Mouse (Mus musculus): Measurements from ENCODE around the gene Rrp36. TPM values are rescaled to one million over a fixed set of nuclear protein-coding genes. Genes with fewer than 3 reads are reported as not detected.

Rrp36 gene
- polyA plus RNA-seq (2017; shearing (Covaris generic)), result 31.0 TPM

GRCm38 (mm10) chr17:46673850-46674529, at the start of gene Rrp36:
TSS of gene Rrp36 (minus strand) at chr17:46674352.

GRCm38 (mm10) chr17:46710959-46711597, 36.9 kb upstream of the Rrp36 start, which contains the start of gene Pex6:
TSS of gene Pex6 (plus strand) at chr17:46711463.

GRCm38 (mm10) chr17:46704887-46705835, 31.0 kb upstream of the Rrp36 start, which contains the start of gene Ppp2r5d:
TSS of gene Ppp2r5d (minus strand) at chr17:46705111.

GRCm38 (mm10) chr17:46680760-46681373, 6.7 kb upstream of the Rrp36 start, which contains the start of gene Klhdc3:
TSS of gene Klhdc3 (minus strand) at chr17:46680914.

GRCm38 (mm10) chr17:46678416-46678815, 4.3 kb upstream of the Rrp36 start, which contains the start of gene Mea1:
TSS of gene Mea1 (plus strand) at chr17:46678793.

GRCm38 (mm10) chr17:46650232-46651031, 23.7 kb downstream of the Rrp36 start, which contains the start of gene Cul7:
TSS of gene Cul7 (plus strand) at chr17:46650337.

GRCm38 (mm10) chr17:46645561-46646321, 28.4 kb downstream of the Rrp36 start, which contains the start of the genes Klc4 and Mrpl2:
TSS of gene Klc4 (minus strand) at chr17:46646022.
TSS of gene Mrpl2 (plus strand) at chr17:46646229.

GRCm38 (mm10) chr17:46628791-46629684, 45.1 kb downstream of the Rrp36 start, which contains the start of gene Ptk7:
TSS of gene Ptk7 (minus strand) at chr17:46629504.

Other genes with a start within 250 kb of the Rrp36 start
- not detected for gene Crip3, start 245.4 kb downstream of the Rrp36 start, polyA plus RNA-seq (2017; shearing (Covaris generic))
- not detected for gene Slc22a7, start 235.9 kb downstream of the Rrp36 start, polyA plus RNA-seq (2017; shearing (Covaris generic))
- gene Ttbk1, start 186.7 kb downstream of the Rrp36 start, polyA plus RNA-seq (2017; shearing (Covaris generic)), result 0.40 TPM
- not detected for gene Dnph1, start 177.6 kb downstream of the Rrp36 start, polyA plus RNA-seq (2017; shearing (Covaris generic))
- 6.6 TPM for gene Cul9, start 128.0 kb downstream of the Rrp36 start, polyA plus RNA-seq (2017; shearing (Covaris generic))
- 33.2 TPM for gene Srf, start 118.2 kb downstream of the Rrp36 start, polyA plus RNA-seq (2017; shearing (Covaris generic))
- not detected for gene Ptk7, start 44.8 kb downstream of the Rrp36 start, polyA plus RNA-seq (2017; shearing (Covaris generic))
- 15.9 TPM for gene Klc4, start 28.3 kb downstream of the Rrp36 start, polyA plus RNA-seq (2017; shearing (Covaris generic))
- gene Mrpl2, start 28.1 kb downstream of the Rrp36 start, polyA plus RNA-seq (2017; shearing (Covaris generic)), result 31.6 TPM
- gene Cul7, start 24.0 kb downstream of the Rrp36 start, polyA plus RNA-seq (2017; shearing (Covaris generic)), result 2.1 TPM
- gene Mea1, start 4.4 kb upstream of the Rrp36 start, polyA plus RNA-seq (2017; shearing (Covaris generic)), result 74.9 TPM
- 80.9 TPM for gene Klhdc3, start 6.6 kb upstream of the Rrp36 start, polyA plus RNA-seq (2017; shearing (Covaris generic))
- gene Ppp2r5d, start 30.8 kb upstream of the Rrp36 start, polyA plus RNA-seq (2017; shearing (Covaris generic)), result 49.1 TPM
- gene Pex6, start 37.1 kb upstream of the Rrp36 start, polyA plus RNA-seq (2017; shearing (Covaris generic)), result 27.7 TPM
- gene Gnmt, start 54.8 kb upstream of the Rrp36 start, polyA plus RNA-seq (2017; shearing (Covaris generic)), result not detected
- gene Cnpy3, start 77.9 kb upstream of the Rrp36 start, polyA plus RNA-seq (2017; shearing (Covaris generic)), result 48.9 TPM
- gene Ptcra, start 89.4 kb upstream of the Rrp36 start, polyA plus RNA-seq (2017; shearing (Covaris generic)), result not detected
- 19.9 TPM for gene 2310039H08Rik, start 98.3 kb upstream of the Rrp36 start, polyA plus RNA-seq (2017; shearing (Covaris generic))
- 68.0 TPM for gene Rpl7l1, start 108.3 kb upstream of the Rrp36 start, polyA plus RNA-seq (2017; shearing (Covaris generic))
- 23.4 TPM for gene Bicral, start 184.1 kb upstream of the Rrp36 start, polyA plus RNA-seq (2017; shearing (Covaris generic))
- 21.7 TPM for gene Tbcc, start 216.3 kb upstream of the Rrp36 start, polyA plus RNA-seq (2017; shearing (Covaris generic))
- gene Prph2, start 236.1 kb upstream of the Rrp36 start, polyA plus RNA-seq (2017; shearing (Covaris generic)), result not detected

Data from effector memory CD4-positive, alpha-beta T cell, adult 5 months (primary cell).